Mouse (Mus musculus) neutrophil, adult 65 days (primary cell): ENCODE data around the gene Tfr2. TPM values are rescaled to one million over a fixed set of nuclear protein-coding genes. Genes with fewer than 3 reads are reported as not detected.

ENCODE experiments used
- total RNA-seq: library from RNA; stranded (reverse); gene quantifications from 2 replicates; pipeline ENCODE4 v1.2.4, GENCODE M21; 2023

The Tfr2 gene
- 0.76 and 1.7 TPM in 2 replicates for total RNA-seq

GRCm38 (mm10) chr5:137569665-137570064 lies at the start of gene Tfr2:
Gene Tfr2, plus strand, starts transcription at chr5:137569840.

GRCm38 (mm10) chr5:137533117-137533827 lies 36.4 kb upstream of the Tfr2 start, which contains the start of the genes Epo and Gnb2:
Gene Epo, minus strand, starts transcription at chr5:137533242.
Gene Gnb2, minus strand, starts transcription at chr5:137533510.

GRCm38 (mm10) chr5:137553411-137553837 lies 16.2 kb upstream of the Tfr2 start, which contains the start of gene Actl6b:
Gene Actl6b, plus strand, starts transcription at chr5:137553517.

GRCm38 (mm10) chr5:137600619-137601364 lies 31.2 kb downstream of the Tfr2 start, which contains the start of gene Mospd3:
Gene Mospd3, minus strand, starts transcription at chr5:137601058.

GRCm38 (mm10) chr5:137613550-137613949 lies 43.9 kb downstream of the Tfr2 start, which contains the start of gene Pcolce:
Gene Pcolce, minus strand, starts transcription at chr5:137613784.

GRCm38 (mm10) chr5:137628498-137629305 lies 59.1 kb downstream of the Tfr2 start, which contains the start of the genes Fbxo24, Lrch4 and Gm20605:
Gene Fbxo24, minus strand, starts transcription at chr5:137629002.
Gene Lrch4, plus strand, starts transcription at chr5:137629121.
Gene Gm20605, plus strand, starts transcription at chr5:137629175.

Other genes with a start within 250 kb of the Tfr2 start
- gene Slc12a9, start 236.2 kb upstream of the Tfr2 start, total RNA-seq, result 28.8 and 38.1 TPM in 2 replicates
- gene Ephb4, start 219.7 kb upstream of the Tfr2 start, total RNA-seq, result not detected in 2 replicates
- 0.06 TPM in 1 of 2 replicates, not detected in the other for gene Zan, start 92.8 kb upstream of the Tfr2 start, total RNA-seq
- 13.0 and 17.8 TPM in 2 replicates for gene Pop7, start 67.3 kb upstream of the Tfr2 start, total RNA-seq
- gene Gigyf1, start 51.3 kb upstream of the Tfr2 start, total RNA-seq, result 46.2 and 60.4 TPM in 2 replicates
- gene Epo, start 36.6 kb upstream of the Tfr2 start, total RNA-seq, result not detected in 2 replicates
- 956 and 1,045 TPM in 2 replicates for gene Gnb2, start 36.3 kb upstream of the Tfr2 start, total RNA-seq
- gene Actl6b, start 16.3 kb upstream of the Tfr2 start, total RNA-seq, result not detected in 2 replicates
- 41.8 and 42.3 TPM in 2 replicates for gene Mospd3, start 31.2 kb downstream of the Tfr2 start, total RNA-seq
- gene Pcolce, start 43.9 kb downstream of the Tfr2 start, total RNA-seq, result 0.61 and 2.0 TPM in 2 replicates
- gene Fbxo24, start 59.2 kb downstream of the Tfr2 start, total RNA-seq, result 0.36 TPM in 1 of 2 replicates, not detected in the other
- gene Lrch4, start 59.3 kb downstream of the Tfr2 start, total RNA-seq, result 235 and 280 TPM in 2 replicates
- gene Gm20605, start 59.3 kb downstream of the Tfr2 start, total RNA-seq, result 37.6 and 52.5 TPM in 2 replicates
- gene Sap25, start 71.5 kb downstream of the Tfr2 start, total RNA-seq, result 51.2 and 70.0 TPM in 2 replicates
- not detected in 2 replicates for gene Irs3, start 75.9 kb downstream of the Tfr2 start, total RNA-seq
- 16.4 and 17.0 TPM in 2 replicates for gene Agfg2, start 114.9 kb downstream of the Tfr2 start, total RNA-seq
- 0.50 and 0.54 TPM in 2 replicates for gene Nyap1, start 171.8 kb downstream of the Tfr2 start, total RNA-seq
- gene Tsc22d4, start 175.9 kb downstream of the Tfr2 start, total RNA-seq, result 272 and 329 TPM in 2 replicates
- gene Ppp1r35, start 209.0 kb downstream of the Tfr2 start, total RNA-seq, result 24.4 and 30.5 TPM in 2 replicates
- 29.5 and 33.3 TPM in 2 replicates for gene Mepce, start 217.8 kb downstream of the Tfr2 start, total RNA-seq
- 2.2 and 2.4 TPM in 2 replicates for gene Zcwpw1, start 218.0 kb downstream of the Tfr2 start, total RNA-seq